Mouse (Mus musculus) cortical plate, adult 2 months (tissue): ENCODE data around the gene Fap. TPM values are rescaled to one million over a fixed set of nuclear protein-coding genes. Genes with fewer than 3 reads are reported as not detected.

Source experiments
- H3K27ac ChIP-seq: fragments of 200-500 bp; 2 replicates; pipeline ENCODE4 v1.5.1; 2012; ENCODE audit warnings: low read length, control low read depth, inconsistent platforms; ENCODE audit not compliant: insufficient read depth
- H3K4me1 ChIP-seq: fragments of 200-500 bp; 2 replicates; pipeline ENCODE4 v1.6.1; 2011; ENCODE audit warnings: low read length; ENCODE audit not compliant: control insufficient read depth, insufficient read depth
- H3K4me3 ChIP-seq: fragments of 200-500 bp; 2 replicates; pipeline ENCODE4 v1.5.1; 2011; ENCODE audit warnings: mild to moderate bottlenecking, low read length, control low read depth; ENCODE audit not compliant: insufficient read depth
- CTCF ChIP-seq: fragments of 200-500 bp; IDR thresholded peaks from 2 replicates; pipeline ENCODE4 v1.5.1; 2011; ENCODE audit warnings: mild to moderate bottlenecking, control low read depth, low read length; ENCODE audit not compliant: insufficient read depth; ENCODE audit errors: extremely low read depth
- POLR2A ChIP-seq: fragments of 200-500 bp; IDR thresholded peaks from 2 replicates; pipeline ENCODE4 v1.6.1; 2011; ENCODE audit warnings: mild to moderate bottlenecking, low read length, control low read depth; ENCODE audit not compliant: insufficient read depth; ENCODE audit errors: extremely low read depth
- polyA plus RNA-seq: library from polyadenylated mRNA; depleted of rRNA; stranded (reverse); fragments of >200 nt; gene quantifications from 2 replicates; pipeline ENCODE4 v1.2.3, GENCODE M21; 2012

The Fap gene
- polyA plus RNA-seq, 1 experiment: 3.8 TPM

GRCm38 (mm10) chr2:62585769-62586168, 11.9 kb upstream of the Fap start:
- H3K27ac ChIP-seq: no peak overlapping the region
- no peak overlapping the region for H3K4me3 ChIP-seq
- no peaks in the 10 kb centered on the region for H3K4me1 ChIP-seq
- TF ChIP-seq POLR2A: no peak

- Histone ChIP-seq H3K4me3 (no peak overlapping the region), H3K4me1 (no peaks in the 10 kb centered on the region; the same call in 1 of the 2 replicates), H3K27ac (peak overlapping the region; percentile 73; the same call in 1 of the 2 replicates)
- TF ChIP-seq CTCF (no peak), POLR2A (no peak)
Measured at GRCm38 (mm10) chr2:62574962-62575361, 1.1 kb upstream of the Fap start.

- TF ChIP-seq POLR2A: no peak
- TF ChIP-seq CTCF: no peak
- Histone ChIP-seq H3K4me1 (no peaks in the 10 kb centered on the region; the same call in 1 of the 2 replicates), H3K27ac (no peak overlapping the region), H3K4me3 (no peak overlapping the region)
Measured at GRCm38 (mm10) chr2:62574250-62574649, 375 bp upstream of the Fap start.

- no peak for TF ChIP-seq CTCF
- H3K27ac ChIP-seq: peak overlapping the region; percentile 80
- no peak overlapping the region; the same call in 1 of the 2 replicates for H3K4me3 ChIP-seq
- no peaks in the 10 kb centered on the region; the same call in 1 of the 2 replicates for H3K4me1 ChIP-seq
Measured at GRCm38 (mm10) chr2:62573099-62573752, 649 bp downstream of the Fap start.

GRCm38 (mm10) chr2:62564687-62565086, 9.2 kb downstream of the Fap start:
- H3K4me1 ChIP-seq: no peaks in the 10 kb centered on the region
- no peak overlapping the region for H3K27ac ChIP-seq
- no peak overlapping the region for H3K4me3 ChIP-seq
- TF ChIP-seq CTCF (no peak), POLR2A (no peak)

GRCm38 (mm10) chr2:62562661-62563485, 11.0 kb downstream of the Fap start:
- no peak overlapping the region for H3K27ac ChIP-seq
- no peak overlapping the region for H3K4me3 ChIP-seq
- H3K4me1 ChIP-seq: no peaks in the 10 kb centered on the region
- TF ChIP-seq CTCF (no peak), POLR2A (no peak)

- H3K4me1 ChIP-seq: no peaks in the 10 kb centered on the region
- H3K4me3 ChIP-seq: no peak overlapping the region
- no peak for TF ChIP-seq CTCF
- TF ChIP-seq POLR2A: no peak
- no peak overlapping the region for H3K27ac ChIP-seq
Measured at GRCm38 (mm10) chr2:62557417-62557816, 16.5 kb downstream of the Fap start.

GRCm38 (mm10) chr2:62556349-62556748, 17.5 kb downstream of the Fap start:
- Histone ChIP-seq H3K4me3 (no peak overlapping the region), H3K27ac (no peak overlapping the region), H3K4me1 (no peaks in the 10 kb centered on the region)
- no peak for TF ChIP-seq CTCF
- TF ChIP-seq POLR2A: no peak

- Histone ChIP-seq H3K27ac (no peak overlapping the region), H3K4me1 (no peaks in the 10 kb centered on the region), H3K4me3 (no peak overlapping the region)
- no peak for TF ChIP-seq POLR2A
- TF ChIP-seq CTCF: 0 out of 2 replicates have a peak, but pooled peaks have one; percentile 10
Measured at GRCm38 (mm10) chr2:62549659-62550058, 24.2 kb downstream of the Fap start.

GRCm38 (mm10) chr2:62549131-62549530, 24.7 kb downstream of the Fap start:
- no peak overlapping the region for H3K4me3 ChIP-seq
- peak overlapping the region; percentile 56; the same call in 1 of the 2 replicates for H3K27ac ChIP-seq
- TF ChIP-seq POLR2A (no peak), CTCF (no peak)
- H3K4me1 ChIP-seq: no peaks in the 10 kb centered on the region
